Mouse (Mus musculus): Measurements from ENCODE around the gene Nos1.

DNA sequence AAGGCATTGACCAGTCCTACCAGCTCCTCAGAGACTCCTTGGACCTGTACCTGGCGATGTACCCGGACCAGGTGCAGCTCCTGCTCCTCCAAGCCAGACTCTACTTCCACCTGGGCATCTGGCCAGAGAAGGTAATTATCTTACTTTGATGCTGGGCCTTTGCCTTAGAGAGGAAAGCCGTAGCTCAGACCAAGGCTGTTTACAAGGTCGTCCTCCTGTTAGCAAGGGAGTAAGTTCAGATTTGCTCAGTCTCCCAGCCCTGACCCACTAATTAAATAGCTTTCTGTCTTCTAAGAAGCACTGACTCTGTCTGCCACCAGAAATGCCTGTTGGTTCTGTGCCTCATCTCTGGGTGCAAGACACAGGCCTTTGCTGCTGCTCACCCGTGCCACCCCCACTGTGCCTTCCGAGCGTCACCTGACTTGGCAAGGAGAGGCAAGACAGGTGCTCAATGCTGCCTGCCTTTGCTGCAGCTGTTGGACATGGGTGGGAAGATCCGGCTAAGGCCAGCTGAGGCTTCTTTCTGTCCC is 214.6 kb downstream of the Nos1 start:
- TF ChIP-seq CTCF (IDR thresholded peaks at IDR 0.05; ENCODE audit: low read depth) (no peak), EP300 (IDR thresholded peaks at IDR 0.05; ENCODE audit: low read depth) (no peak)

Data from heart, postnatal 0 days (tissue).